Mouse (Mus musculus): ENCODE measurements around the gene Olig3.
A peak's percentile ranks its signal among the peaks of the same experiment; 100 is the strongest.
"Not testable (repeated sequence)": the region's sequence is repeated elsewhere in the genome, so short reads cannot be mapped to it uniquely, and the experiment has no call there.

Gene Olig3

DNA sequence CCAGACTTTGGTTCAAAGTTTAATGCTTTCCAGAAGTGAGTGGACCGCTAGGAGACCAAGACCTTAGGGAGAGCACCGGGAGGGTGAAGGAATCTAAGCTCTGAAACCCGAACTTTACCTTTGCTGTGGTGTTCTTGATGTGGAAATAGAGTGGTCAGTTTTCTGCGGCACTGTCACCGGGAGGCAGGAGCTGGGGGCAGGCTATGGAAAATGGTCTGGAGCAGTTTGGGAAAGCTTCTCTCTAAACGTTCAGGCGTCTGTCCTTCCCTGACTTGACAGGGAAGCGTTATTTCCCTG is 5.9 kb downstream of the Olig3 start:
- DNase-seq: no peak

DNA sequence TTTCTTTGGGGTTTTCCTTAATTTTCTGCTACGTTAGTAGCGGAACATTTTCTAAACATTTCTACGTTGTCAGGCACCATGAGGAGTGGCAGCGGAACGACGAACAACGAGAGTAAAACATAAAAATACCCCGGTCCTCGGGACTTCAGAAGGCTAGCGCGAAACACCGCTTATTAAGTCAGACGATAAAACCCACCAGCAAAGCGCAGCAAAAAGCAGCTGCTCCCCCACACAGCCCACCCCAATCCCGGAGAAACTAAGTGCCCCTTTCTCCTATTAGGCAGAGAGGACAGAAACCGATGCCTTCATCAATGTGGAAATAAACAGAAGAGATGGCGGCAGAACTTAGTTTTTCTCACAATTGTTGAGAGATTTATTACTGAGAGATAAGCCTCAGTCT is 6.5 kb downstream of the Olig3 start:
- no peak for DNase-seq

DNA sequence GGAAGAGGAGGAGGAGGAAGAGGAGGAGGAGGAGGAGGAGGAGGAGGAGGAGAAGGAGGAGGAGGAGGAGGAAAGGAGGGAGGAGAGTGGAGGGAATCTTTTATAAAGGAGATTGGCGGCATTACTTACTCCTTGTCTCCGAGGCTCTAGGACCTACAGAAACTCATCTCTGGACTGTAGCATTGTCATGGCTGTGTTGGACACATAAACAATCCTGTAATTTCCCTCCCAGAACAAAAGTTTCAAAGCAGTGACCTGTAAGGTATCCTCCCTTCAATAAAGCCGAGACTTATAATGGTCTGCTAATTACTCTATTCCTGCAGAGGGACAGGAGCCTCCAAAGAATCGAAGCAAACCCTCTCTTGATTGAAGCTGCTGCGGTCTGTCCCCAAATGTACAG is 7.0 kb downstream of the Olig3 start:
- no peak for DNase-seq

DNA sequence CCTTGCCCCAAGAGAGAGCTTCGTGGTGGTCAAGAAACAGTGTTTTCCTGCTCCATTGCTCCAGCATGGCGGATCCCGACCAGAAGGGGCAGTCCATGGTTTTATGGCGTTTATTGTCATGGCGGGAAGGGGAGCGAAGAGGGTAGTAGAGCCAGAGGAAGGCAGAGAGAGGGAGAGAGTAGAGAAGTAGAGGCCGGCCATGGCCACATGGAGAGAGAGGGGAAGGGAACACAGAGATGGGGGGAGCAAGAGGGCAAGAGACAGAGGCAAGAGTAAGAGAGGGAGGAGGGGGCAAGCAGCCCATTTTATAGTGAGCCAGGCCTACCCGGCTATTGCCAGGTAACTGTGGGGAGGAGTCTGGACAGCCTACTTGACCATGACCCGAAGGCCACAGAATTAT is 12.8 kb downstream of the Olig3 start:
- no peak for DNase-seq

DNA sequence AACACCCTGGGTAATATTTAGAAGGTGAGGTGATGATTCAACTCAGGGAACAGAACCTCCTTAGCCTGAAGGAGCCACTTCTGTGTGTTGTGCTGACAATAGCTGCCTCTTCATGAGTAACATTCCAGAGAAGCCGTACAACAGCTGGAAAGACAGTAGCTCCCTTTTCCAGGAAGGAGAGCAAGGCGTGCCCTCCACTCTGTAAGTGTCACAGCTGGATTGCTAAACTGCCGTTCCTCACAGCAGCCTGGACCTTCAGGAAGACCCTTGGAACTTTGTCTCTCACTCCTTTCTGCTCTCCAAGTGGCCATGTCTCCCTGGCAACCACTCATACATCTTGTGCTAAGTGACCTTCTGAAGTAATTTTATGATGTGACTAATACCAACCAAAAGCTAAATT is 13.8 kb downstream of the Olig3 start:
- no peak for DNase-seq

DNA sequence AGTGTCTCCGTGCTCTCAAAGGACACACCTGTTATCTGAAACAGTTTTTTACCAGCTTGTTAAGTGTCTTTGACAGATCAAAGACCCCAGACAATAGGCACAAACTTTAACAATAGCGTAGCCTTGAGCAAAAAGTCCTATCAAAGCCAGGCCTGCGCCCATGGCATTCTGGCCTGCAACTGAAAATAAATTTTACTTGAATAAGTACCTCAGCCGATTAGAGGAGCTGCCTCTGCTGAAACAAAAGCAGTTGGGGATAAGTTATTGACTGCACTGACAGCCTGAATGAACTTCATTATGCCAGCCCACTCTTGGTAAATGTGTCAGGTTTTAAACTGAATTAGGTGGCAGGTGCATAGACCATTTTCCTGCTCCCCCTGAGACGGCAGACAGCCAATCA is 15.9 kb downstream of the Olig3 start:
- DNase-seq: no peak

DNA sequence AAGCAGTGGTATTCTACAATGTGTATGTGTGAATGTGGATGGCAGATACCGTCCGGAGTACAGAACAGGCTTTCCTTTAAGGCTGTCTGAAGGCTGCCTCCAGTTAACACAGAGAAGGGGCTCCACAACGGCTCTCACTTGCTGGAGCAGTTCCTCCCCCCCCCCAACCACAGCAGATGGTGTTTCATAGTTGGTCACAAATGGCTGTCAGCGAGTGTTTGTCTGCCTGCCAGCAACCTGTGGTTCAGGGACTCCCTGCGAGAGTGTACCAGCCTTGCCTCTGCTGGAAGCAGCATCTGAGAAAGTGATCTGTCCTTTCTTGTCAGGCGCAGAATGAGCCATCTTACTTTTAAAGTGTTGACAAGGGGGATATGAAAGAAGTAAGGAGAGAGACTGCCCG is 17.5 kb downstream of the Olig3 start:
- DNase-seq: peak; percentile 88

DNA sequence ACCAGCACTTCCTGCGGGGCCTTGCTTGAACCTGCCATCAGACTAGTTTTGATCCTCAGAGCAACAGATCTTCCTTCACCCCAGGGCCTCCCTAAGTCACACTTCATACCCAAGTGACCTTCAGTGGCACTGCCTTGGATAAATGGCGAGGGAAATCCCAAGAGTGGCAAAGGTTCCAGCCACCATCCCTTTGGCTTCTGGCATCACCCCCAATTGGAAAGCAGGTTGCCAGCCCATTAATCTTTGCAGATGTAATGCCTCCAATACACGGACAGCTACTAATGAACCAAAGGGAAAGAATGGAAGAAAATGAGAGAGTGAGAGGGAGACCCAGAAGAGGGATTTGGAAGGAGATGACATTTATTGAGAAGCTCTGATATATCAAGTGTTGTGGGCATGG is 18.0 kb downstream of the Olig3 start:
- DNase-seq: no peak

DNA sequence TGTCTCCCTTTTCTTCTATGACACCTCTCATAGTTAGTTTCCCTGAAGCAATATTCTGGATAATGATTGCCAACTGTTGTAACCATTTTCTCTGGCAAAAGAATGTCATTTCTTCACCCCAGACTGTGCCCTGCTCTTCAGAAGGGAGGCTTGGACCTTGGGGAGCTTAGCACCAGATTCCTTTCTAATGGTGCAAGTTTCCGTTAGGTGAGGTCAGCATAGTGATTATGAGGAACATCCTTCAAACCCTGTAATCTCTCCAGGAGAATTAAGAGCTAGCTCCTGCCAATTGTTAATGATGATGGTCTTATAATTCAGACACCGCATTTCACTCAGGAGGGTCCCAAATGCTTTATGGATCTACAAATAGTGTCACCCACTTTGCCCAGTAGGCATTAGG is 19.5 kb downstream of the Olig3 start:
- no peak for DNase-seq

DNA sequence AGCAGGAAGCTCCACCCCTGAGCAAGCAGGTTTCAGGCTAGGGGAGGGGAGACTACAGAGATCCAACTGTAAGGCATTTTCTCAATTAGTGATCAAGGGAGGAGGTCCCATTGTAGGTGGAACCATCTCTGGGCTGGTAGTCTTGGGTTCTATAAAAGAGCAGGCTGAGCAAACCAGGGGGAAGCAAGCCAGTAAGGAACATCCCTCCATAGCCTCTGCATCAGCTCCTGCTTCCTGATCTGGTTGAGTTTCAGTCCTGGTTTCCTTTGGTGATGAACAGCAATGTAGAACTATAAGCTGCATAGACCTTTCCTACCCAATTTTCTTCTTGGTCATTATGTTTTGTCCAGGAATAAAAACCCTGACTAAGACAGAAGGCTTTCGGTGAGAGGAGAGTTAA is 24.6 kb downstream of the Olig3 start:
- not testable (repeated sequence) for DNase-seq

DNA sequence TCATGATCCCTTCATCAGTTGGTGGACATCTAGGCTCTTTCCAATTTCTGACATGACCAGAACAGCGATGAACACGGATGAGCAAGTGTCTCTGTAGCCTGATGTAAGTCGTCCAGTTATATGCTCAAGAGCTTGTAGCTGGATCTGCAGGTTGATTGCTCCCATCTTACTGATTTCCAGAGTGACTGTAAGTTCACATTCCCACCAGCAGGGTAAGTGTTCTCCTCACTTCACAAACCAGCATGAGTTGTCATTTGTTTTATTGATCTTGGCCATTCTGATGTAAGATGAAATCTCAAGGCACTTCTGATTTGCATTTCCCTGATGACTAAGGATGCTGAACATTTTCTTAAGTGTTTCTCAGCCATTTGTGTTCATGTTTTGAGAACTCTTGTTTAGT is 27.8 kb downstream of the Olig3 start:
- no peak for DNase-seq

DNA sequence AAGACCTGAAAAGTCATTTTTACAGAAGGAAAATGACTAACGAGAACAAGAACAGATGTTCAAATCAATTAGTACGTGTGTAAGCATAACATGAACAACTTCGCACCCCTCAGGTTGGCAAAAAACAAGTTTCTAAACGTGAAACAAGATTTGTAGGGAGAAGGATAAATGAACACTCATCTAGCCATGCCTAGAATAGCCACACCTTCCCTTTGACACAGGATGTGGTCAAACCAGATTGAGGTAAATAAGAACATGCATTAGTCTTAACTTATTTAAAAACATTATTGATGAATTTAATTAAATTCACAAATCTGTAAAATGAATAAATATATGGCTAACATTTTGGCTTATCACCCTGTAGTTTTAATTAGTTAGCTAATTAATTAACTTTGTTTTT is 35.5 kb downstream of the Olig3 start:
- DNase-seq: no peak

DNA sequence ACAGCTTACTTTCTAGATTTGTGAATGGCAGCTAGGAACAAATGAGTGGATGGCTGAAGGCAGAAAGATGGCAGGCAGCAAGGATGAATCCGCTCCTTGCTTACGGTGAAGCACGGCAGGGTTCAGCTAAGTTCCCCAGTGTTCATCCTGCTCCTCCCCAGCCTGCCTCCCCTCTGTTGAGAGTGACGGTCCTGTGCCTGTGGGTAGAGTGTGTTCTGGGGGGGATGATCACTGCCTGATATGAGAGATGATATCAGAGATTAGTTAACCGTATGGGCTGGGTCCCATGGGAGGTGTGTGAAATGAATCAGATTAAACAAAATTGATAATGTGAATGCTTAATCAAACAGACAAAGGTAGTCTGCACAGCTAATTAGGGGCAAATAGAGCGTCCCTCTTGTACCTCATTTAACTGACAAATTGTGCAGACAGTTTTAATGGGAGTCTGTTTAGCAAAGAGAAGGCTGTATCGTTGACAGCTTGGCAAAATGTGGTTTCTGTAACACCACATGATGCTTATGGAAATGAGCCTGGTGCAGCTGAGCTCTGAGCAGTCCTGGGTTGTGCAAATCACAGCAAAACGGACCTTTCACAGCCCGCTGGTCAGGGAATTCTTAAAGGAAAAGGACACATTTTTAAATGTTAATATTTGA is 40.3 kb downstream of the Olig3 start:
- DNase-seq: no peak

DNA sequence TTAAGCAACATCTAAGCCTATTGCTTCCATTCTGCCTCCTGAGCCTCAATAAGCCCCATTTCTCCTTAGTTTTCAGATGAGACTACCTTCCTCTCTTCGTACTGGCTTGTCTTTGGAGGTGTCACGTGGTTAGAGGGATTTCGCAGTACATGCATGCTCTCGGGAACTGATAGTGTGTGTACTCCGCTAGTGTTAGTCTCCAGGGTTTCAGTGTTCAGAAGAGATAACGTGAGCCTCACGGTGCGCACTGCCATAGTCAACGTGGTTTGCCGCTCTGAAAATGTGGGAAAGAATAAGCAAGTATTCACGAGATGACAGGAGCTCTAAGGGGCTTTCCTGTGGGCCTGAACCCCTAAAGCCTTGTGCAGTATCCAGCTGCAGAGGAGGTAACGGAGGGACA is 41.1 kb downstream of the Olig3 start:
- no peak for DNase-seq

DNA sequence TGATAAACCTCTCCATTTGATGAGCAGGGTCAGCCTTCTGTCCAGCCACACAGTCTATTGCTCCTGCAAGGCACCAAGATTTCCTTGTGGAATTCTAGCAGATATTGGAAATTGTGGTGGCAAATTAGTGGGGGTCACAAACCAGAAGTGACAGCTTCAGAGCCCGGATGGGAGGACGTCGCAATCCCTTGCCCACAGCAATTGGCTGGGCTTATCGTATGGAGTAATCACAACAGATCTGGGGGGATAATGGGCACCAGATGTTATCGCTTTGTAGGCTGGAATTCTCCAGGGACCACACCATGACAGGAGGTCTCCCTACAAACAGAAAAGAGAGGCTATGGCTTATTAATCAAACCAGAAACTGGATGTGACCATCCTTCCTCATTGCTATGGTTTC is 44.8 kb downstream of the Olig3 start:
- DNase-seq: no peak

DNA sequence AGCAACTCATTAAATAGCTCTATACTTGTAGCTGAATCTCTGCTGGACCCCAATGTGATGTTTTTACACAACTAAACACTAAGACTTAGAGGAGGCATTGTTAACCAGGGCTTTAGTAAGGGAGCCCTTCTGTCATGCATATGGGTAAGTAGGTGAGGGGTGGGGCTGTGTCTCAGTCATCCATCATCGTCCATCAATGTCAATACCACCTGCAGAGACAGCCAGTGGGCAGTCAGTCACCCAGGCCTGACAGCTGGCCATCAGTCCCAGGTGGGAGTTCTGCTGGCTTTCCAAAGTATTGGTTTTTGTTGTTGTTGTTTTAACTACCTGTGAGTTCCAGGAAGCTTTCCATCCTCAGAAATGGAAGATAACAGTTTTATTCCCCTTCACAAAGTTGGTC is 48.1 kb downstream of the Olig3 start:
- DNase-seq: no peak

DNA sequence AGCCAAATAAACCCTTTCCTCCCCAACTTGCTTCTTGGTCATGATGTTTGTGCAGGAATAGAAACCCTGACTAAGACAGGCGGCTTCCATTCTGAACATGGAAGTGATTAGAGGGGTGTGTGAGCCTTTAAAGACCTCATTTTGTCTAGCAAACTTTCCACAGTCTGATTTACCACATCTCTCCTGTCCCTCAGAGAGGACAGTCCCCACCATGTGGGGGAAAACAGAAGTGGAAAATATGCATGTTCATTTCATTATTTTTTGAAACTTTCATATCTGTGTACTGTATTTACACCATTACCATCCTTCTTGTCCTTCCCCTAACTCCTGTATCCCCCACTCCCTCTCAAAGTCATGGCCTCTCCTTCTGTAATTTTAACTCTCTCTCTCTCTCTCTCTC is 49.6 kb downstream of the Olig3 start:
- no peak for DNase-seq

DNA sequence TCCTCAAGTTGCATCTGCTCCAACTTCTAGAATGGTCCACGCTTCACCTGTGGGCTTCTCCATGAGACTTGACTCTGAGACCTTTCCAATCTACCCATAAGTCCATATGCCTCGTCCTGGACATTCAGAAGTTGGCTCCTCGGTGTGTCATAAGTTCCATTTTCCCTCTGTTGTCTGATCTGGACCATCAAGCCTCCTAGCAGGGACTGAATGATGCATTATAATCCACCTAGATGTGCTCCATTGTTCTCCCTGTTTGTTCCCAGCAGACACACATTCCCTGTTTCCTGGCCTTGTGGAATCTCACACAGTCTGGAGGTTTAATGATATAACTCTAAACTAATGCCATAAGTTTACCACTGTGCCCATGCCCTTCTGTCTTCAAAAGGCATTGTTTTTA is 50.8 kb downstream of the Olig3 start:
- no peak for DNase-seq
